Mouse (Mus musculus) stomach, embryonic 16.5 days (tissue): ENCODE data around the gene Mtmr1. TPM values are rescaled to one million over a fixed set of nuclear protein-coding genes. Genes with fewer than 3 reads are reported as not detected.

Experiments
- ATAC-seq: fragments of 200-750 bp; cut with Nextera tagmentation; 2 replicates; pipeline ENCODE4 v1.8.0; 2017; ENCODE audit warnings: moderate number of reproducible peaks, moderate TSS enrichment; ENCODE audit not compliant: insufficient read depth, low FRiP score
- H3K27ac ChIP-seq: fragments of 300-500 bp; sonication (generic); 2 replicates; pipeline ENCODE4 v1.5.1; 2014; ENCODE audit warnings: low read length
- H3K27me3 ChIP-seq: fragments of 300-500 bp; sonication (generic); 2 replicates; pipeline ENCODE4 v1.6.1; 2014; ENCODE audit warnings: low read length, control low read depth, mixed read lengths; ENCODE audit not compliant: control insufficient read depth, insufficient read depth
- H3K36me3 ChIP-seq: fragments of 300-500 bp; sonication (generic); 2 replicates; pipeline ENCODE4 v1.6.1; 2014; ENCODE audit warnings: low read length; ENCODE audit not compliant: control insufficient read depth, insufficient read depth
- H3K4me1 ChIP-seq: fragments of 300-500 bp; sonication (generic); 2 replicates; pipeline ENCODE4 v1.6.1; 2014; ENCODE audit warnings: low read length, control low read depth, mixed read lengths; ENCODE audit not compliant: control insufficient read depth, insufficient read depth
- H3K4me2 ChIP-seq: fragments of 300-500 bp; sonication (generic); 2 replicates; pipeline ENCODE4 v1.6.1; 2014; ENCODE audit warnings: low read depth, low read length, mixed read lengths
- H3K4me3 ChIP-seq: fragments of 300-500 bp; sonication (generic); replicated peaks from 2 replicates; pipeline ENCODE4 v1.5.1; 2014; ENCODE audit warnings: mild to moderate bottlenecking, low read length
- H3K9ac ChIP-seq: fragments of 300-500 bp; sonication (generic); 2 replicates; pipeline ENCODE4 v1.6.1; 2014; ENCODE audit warnings: low read length
- H3K9me3 ChIP-seq: fragments of 300-500 bp; sonication (generic); replicated peaks from 2 replicates; pipeline ENCODE4 v1.6.1; 2016; ENCODE audit warnings: low read length, control low read depth; ENCODE audit not compliant: control insufficient read depth
- whole genome bisulfite sequencing: fragments of 180-500 bp; shearing (Covaris S2); extraction: QIAGEN DNeasy Blood & Tissue Kit; methylation state at CpG from one replicate; pipeline ENCODE4 v1.1.7; 2014; 5-methylcytosine and 5-hydroxymethylcytosine counted together
- polyA plus RNA-seq: library from polyadenylated mRNA; unstranded; fragments of >200 nt; fragmentation: Nextera tagmentation; extraction: Ambion mirVana; gene quantifications from 2 replicates; pipeline ENCODE4 v1.2.1, GENCODE M21; 2015

Gene Mtmr1
- polyA plus RNA-seq, 1 experiment from 2014 or later: 12.2 TPM

GRCm38 (mm10) chrX:71381571-71381970 lies 17.0 kb downstream of the Mtmr1 start:
- Histone ChIP-seq H3K9ac (no peak overlapping the region), H3K4me3 (no peak overlapping the region), H3K4me1 (no peaks in the 10 kb centered on the region), H3K27me3 (no peaks in the 10 kb centered on the region), H3K4me2 (no peak overlapping the region), H3K36me3 (no peaks in the 10 kb centered on the region), H3K27ac (no peak overlapping the region), H3K9me3 (no peaks in the 10 kb centered on the region)
- no peak for ATAC-seq
- WGBS: 55% methylated on average over 5 of the region's 5 CpGs

DNA sequence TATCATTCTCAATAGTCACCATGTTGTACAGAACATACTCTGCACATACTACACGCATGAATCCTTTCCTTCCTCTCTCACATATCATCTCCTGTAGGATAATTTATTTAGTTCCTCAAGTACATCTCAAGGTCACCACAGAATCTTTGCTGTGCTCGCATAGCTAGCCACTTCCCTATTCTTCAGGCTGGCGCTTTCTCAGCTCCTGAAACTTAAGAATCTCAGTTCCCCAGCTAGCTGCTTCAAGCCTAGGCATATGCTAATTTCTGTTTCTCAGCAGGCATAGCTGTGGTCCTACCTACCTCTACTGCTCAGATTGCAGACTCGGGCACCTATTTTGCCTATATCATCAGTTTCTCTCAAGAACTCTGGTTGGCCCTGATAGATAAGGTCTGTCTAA lies 31.8 kb downstream of the Mtmr1 start:
- 0 out of 2 replicates have a peak, but pooled peaks cover 4% of the 10 kb centered on the region for H3K36me3 ChIP-seq
- no peak for ATAC-seq
- 77% methylated on average over 4 of the region's 4 CpGs for whole genome bisulfite sequencing
- no peaks in the 10 kb centered on the region for H3K4me1 ChIP-seq
- H3K27me3 ChIP-seq: no peaks in the 10 kb centered on the region
- H3K27ac ChIP-seq: no peak overlapping the region
- no peak overlapping the region for H3K4me2 ChIP-seq
- H3K9ac ChIP-seq: no peak overlapping the region
- H3K4me3 ChIP-seq: no peak overlapping the region
- H3K9me3 ChIP-seq: no peaks in the 10 kb centered on the region

DNA sequence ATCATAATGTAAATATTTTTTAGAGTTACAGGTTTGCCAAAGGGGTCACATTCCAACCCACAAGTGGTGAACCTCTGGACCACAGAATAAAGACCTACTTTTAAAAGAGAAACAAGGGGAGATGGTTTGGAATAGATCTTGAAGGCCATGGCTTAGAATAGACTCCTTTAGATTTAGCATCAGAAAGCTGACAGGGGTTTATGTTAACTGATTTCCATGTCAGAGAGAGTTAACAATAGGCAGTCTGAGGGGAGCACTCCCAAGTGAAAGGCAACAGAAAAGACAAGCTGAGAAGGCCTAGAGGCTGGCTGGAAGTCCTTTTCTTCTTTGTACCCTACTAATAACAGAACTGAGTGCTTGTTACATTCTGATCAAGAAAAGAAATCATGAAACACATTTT lies 41.7 kb downstream of the Mtmr1 start:
- Histone ChIP-seq H3K27me3 (no peaks in the 10 kb centered on the region; the same call in 1 of the 2 replicates), H3K4me1 (no peaks in the 10 kb centered on the region), H3K4me2 (no peak overlapping the region), H3K9ac (no peak overlapping the region), H3K9me3 (no peaks in the 10 kb centered on the region), H3K36me3 (no peaks in the 10 kb centered on the region), H3K4me3 (no peak overlapping the region), H3K27ac (no peak overlapping the region)
- ATAC-seq: no peak

- no peaks in the 10 kb centered on the region; the same call in 1 of the 2 replicates for H3K27me3 ChIP-seq
- H3K9ac ChIP-seq: no peak overlapping the region
- no peaks in the 10 kb centered on the region for H3K9me3 ChIP-seq
- no peaks in the 10 kb centered on the region for H3K4me1 ChIP-seq
- 92% methylated on average over 1 of the region's 1 CpGs for WGBS
- no peak for ATAC-seq
- no peak overlapping the region for H3K27ac ChIP-seq
- H3K36me3 ChIP-seq: no peaks in the 10 kb centered on the region
- H3K4me3 ChIP-seq: no peak overlapping the region
- H3K4me2 ChIP-seq: no peak overlapping the region
Measured at GRCm38 (mm10) chrX:71408386-71408785, 43.8 kb downstream of the Mtmr1 start.

GRCm38 (mm10) chrX:71412776-71413175 lies 48.2 kb downstream of the Mtmr1 start:
- Histone ChIP-seq H3K27ac (no peak overlapping the region), H3K4me2 (no peak overlapping the region), H3K4me3 (no peak overlapping the region), H3K9me3 (no peaks in the 10 kb centered on the region), H3K27me3 (no peaks in the 10 kb centered on the region; the same call in 1 of the 2 replicates), H3K9ac (no peak overlapping the region), H3K36me3 (no peaks in the 10 kb centered on the region), H3K4me1 (no peaks in the 10 kb centered on the region)
- no peak for ATAC-seq
- 78% methylated on average over 3 of the region's 3 CpGs for WGBS

DNA sequence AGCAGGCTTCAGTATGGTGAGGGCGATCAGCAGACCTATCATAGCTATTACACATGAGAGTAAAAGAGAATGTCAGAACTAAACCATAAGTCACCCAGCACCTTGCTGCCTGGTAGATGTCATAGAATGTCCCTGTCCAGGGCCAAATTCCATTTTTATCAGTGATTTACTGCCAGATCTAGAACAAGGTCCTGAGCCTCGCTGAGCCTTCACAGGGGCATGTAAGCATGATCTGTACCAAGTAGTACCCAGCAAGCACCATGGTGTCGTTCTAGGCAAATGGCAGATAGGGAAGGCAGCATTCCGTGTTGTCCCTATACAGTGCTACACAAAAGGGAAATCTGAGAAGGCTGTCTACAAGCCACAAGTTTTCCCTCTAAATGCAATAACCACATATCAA lies 49.1 kb downstream of the Mtmr1 start:
- 82% methylated on average over 4 of the region's 4 CpGs for WGBS
- no peak overlapping the region for H3K9ac ChIP-seq
- H3K4me1 ChIP-seq: no peaks in the 10 kb centered on the region
- no peak overlapping the region for H3K27ac ChIP-seq
- H3K9me3 ChIP-seq: no peaks in the 10 kb centered on the region
- ATAC-seq: no peak
- no peaks in the 10 kb centered on the region; the same call in 1 of the 2 replicates for H3K27me3 ChIP-seq
- no peak overlapping the region for H3K4me2 ChIP-seq
- no peak overlapping the region for H3K4me3 ChIP-seq
- H3K36me3 ChIP-seq: no peaks in the 10 kb centered on the region

DNA sequence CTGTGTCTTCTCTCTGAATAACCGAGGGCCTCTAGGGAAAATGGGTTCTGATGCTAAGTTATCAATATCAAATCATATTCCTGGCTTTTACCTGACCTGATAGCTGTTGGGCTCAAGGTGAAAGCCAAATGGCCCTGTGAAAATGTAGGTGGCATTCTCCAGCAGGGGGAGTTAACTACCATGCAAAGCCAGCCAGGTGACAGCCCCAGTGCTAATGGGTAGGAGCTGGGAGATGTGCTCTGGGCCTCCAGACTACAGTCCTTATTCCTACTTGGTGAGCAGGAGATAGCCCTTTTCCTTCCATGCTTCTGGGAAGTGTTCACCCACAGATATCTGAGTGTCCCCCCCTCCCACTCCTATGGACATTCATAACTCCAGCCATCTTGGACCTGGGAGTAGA lies 60.3 kb downstream of the Mtmr1 start:
- 63% methylated on average over 1 of the region's 1 CpGs for WGBS
- Histone ChIP-seq H3K4me2 (no peak overlapping the region), H3K4me3 (no peak overlapping the region), H3K9me3 (no peaks in the 10 kb centered on the region), H3K27me3 (no peaks in the 10 kb centered on the region; the same call in 1 of the 2 replicates), H3K27ac (no peak overlapping the region), H3K36me3 (no peaks in the 10 kb centered on the region), H3K9ac (no peak overlapping the region), H3K4me1 (no peaks in the 10 kb centered on the region)
- ATAC-seq: no peak

DNA sequence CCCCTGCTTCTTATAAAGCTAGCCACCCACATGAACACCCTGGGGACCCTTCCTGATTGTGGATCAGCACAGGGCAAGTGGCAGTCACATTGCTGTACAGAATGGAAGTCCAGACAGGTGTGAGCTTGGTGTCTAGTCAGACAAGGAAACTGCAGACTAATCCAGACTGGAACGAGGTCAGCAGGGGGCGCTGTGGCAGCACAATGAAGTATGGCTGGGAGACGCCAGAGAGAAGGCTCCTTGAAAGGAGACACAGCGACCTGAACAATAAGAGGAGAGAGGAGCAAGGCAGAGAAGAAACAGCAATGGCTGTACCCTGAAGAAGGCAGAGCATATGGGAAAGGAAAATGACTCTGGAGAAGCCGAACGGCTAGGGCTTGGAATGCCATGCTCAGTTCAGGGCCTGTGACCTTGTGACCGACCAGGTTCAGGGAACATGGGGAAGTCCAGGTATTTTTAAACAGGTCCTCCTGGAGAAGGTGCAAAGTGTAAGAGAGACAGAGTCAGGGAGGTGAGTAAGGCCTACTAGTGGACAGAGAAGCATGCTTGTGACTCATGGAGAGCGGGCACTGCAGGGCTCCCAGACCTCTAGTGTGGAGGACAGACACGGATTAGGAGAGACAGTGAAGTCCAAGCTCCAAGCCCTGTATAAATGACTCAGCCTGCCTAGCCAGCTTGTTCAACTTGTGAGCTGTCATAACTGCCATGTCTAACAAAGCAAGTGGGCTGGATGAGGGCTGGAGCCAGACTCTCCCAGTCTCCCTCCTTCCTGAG lies 61.4 kb downstream of the Mtmr1 start:
- ATAC-seq: peak; percentile 37; the same call in 1 of the 2 replicates
- Histone ChIP-seq H3K4me2 (no peak overlapping the region), H3K27ac (no peak overlapping the region), H3K27me3 (no peaks in the 10 kb centered on the region; the same call in 1 of the 2 replicates), H3K9ac (no peak overlapping the region), H3K36me3 (no peaks in the 10 kb centered on the region), H3K4me1 (no peaks in the 10 kb centered on the region), H3K9me3 (no peaks in the 10 kb centered on the region), H3K4me3 (no peak overlapping the region)
- 40% methylated on average over 9 of the region's 9 CpGs for WGBS

DNA sequence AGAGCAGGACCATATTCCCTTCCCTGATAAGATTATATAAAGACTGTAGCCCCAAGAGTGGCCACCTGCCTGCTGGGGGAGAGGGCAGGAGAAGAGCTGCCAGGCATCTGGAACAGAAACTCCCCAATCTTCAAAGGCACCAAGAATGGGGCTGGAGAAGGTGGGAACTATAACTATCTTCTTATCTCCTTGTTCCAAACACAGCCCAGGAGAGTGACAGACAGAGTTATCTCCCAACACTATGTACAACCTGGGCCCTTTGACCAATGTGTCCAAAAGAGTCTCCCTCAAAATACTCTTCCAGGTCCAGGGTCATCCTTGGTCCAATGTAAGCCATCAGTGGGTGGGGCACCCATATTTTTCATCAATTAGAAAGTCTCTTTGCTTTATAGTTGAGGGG lies 62.9 kb downstream of the Mtmr1 start:
- ATAC-seq: no peak
- H3K4me2 ChIP-seq: no peak overlapping the region
- no peak overlapping the region for H3K27ac ChIP-seq
- no peaks in the 10 kb centered on the region for H3K9me3 ChIP-seq
- H3K9ac ChIP-seq: no peak overlapping the region
- H3K4me1 ChIP-seq: no peaks in the 10 kb centered on the region
- H3K36me3 ChIP-seq: no peaks in the 10 kb centered on the region
- no peak overlapping the region for H3K4me3 ChIP-seq
- no peaks in the 10 kb centered on the region; the same call in 1 of the 2 replicates for H3K27me3 ChIP-seq
